Mouse (Mus musculus) hindbrain, embryonic 14.5 days (tissue): ENCODE measurements around the gene Ucp1. TPM values are rescaled to one million over a fixed set of nuclear protein-coding genes. Genes with fewer than 3 reads are reported as not detected.

Experiments used
- ATAC-seq: fragments of 200-750 bp; cut with Nextera tagmentation; 2 replicates; pipeline ENCODE4 v1.8.0; 2017; ENCODE audit warnings: moderate number of reproducible peaks, mild to moderate bottlenecking, moderate TSS enrichment, moderate library complexity; ENCODE audit not compliant: low FRiP score
- DNase-seq: peaks from one replicate; pipeline ENCODE4 v3.0.0-alpha.2; 2015; ENCODE audit warnings: low spot score
- H3K27ac ChIP-seq: fragments of 300-500 bp; sonication (generic); 2 replicates; pipeline ENCODE4 v1.5.1; 2014; ENCODE audit warnings: mild to moderate bottlenecking, moderate library complexity
- H3K27me3 ChIP-seq: fragments of 300-500 bp; sonication (generic); 2 replicates; pipeline ENCODE4 v1.6.1; 2014; ENCODE audit warnings: mild to moderate bottlenecking, low read length, mixed read lengths; ENCODE audit not compliant: control insufficient read depth, insufficient read depth
- H3K36me3 ChIP-seq: fragments of 300-500 bp; sonication (generic); replicated peaks from 2 replicates; pipeline ENCODE4 v1.6.1; 2014; ENCODE audit not compliant: control insufficient read depth, insufficient read depth
- H3K4me1 ChIP-seq: fragments of 300-500 bp; sonication (generic); replicated peaks from 2 replicates; pipeline ENCODE4 v1.6.1; 2014; ENCODE audit warnings: antibody characterized with exemption, low read length, mixed read lengths; ENCODE audit not compliant: control insufficient read depth, insufficient read depth
- H3K4me2 ChIP-seq: fragments of 300-500 bp; sonication (generic); replicated peaks from 2 replicates; pipeline ENCODE4 v1.6.1; 2014; ENCODE audit warnings: mild to moderate bottlenecking, moderate library complexity
- H3K4me3 ChIP-seq: fragments of 300-500 bp; sonication (generic); replicated peaks from 2 replicates; pipeline ENCODE4 v1.5.1; 2014; ENCODE audit warnings: mild to moderate bottlenecking, low read length
- H3K9ac ChIP-seq: fragments of 300-500 bp; sonication (generic); 2 replicates; pipeline ENCODE4 v1.6.1; 2014
- H3K9me3 ChIP-seq: fragments of 300-500 bp; sonication (generic); 2 replicates; pipeline ENCODE4 v1.6.1; 2016; ENCODE audit warnings: low read length; ENCODE audit not compliant: control insufficient read depth
- WGBS: fragments of 180-500 bp; shearing (Covaris S2); extraction: QIAGEN DNeasy Blood & Tissue Kit; methylation state at CpG from one replicate; pipeline ENCODE4 v1.1.7; 2014; 5-methylcytosine and 5-hydroxymethylcytosine counted together
- polyA plus RNA-seq: library from polyadenylated mRNA; unstranded; fragments of >200 nt; fragmentation: Nextera tagmentation; extraction: Ambion mirVana; gene quantifications from 2 replicates; pipeline ENCODE4 v1.2.1, GENCODE M21; 2014

Gene Ucp1
- polyA plus RNA-seq, 1 experiment from 2014 or later = 0.16 TPM

DNA sequence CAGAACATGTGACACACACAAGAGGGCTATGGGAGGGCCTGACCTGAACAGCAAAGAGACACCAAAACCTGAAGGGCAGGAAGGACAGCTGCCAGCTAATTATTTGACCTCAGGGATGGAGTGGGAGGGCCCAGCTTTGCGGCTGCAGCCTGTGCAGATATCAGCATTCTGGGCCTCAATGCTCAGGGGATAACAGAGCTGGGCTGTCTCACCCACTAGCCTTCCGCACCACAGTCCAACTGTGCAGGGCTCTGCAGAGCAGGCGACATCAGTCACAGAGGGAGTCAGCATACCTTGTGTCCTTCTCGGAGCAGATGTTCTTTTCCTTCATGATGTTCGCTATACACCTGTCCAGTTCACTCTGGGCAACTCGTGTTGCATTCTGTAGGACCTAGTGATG, 32.2 kb downstream of the Ucp1 start:
- 92% methylated on average over 6 of the region's 6 CpGs for WGBS
- Histone ChIP-seq H3K27me3 (no peaks in the 10 kb centered on the region), H3K4me1 (no peaks in the 10 kb centered on the region), H3K36me3 (peaks cover 73% of the 10 kb centered on the region), H3K27ac (no peak overlapping the region), H3K4me2 (no peak overlapping the region), H3K9ac (no peak overlapping the region), H3K9me3 (no peaks in the 10 kb centered on the region), H3K4me3 (no peak overlapping the region)
- ATAC-seq (no peak), DNase-seq (no peak)

GRCm38 (mm10) chr8:83323056-83323455, 32.9 kb downstream of the Ucp1 start:
- Histone ChIP-seq H3K4me1 (no peaks in the 10 kb centered on the region), H3K27ac (no peak overlapping the region), H3K4me2 (no peak overlapping the region), H3K27me3 (no peaks in the 10 kb centered on the region), H3K36me3 (peaks cover 73% of the 10 kb centered on the region), H3K9ac (no peak overlapping the region), H3K4me3 (no peak overlapping the region), H3K9me3 (no peaks in the 10 kb centered on the region)
- DNase-seq (no peak), ATAC-seq (no peak)
- WGBS = 83% methylated on average over 2 of the region's 2 CpGs

- Histone ChIP-seq H3K36me3 (peaks cover 48% of the 10 kb centered on the region), H3K9ac (no peak overlapping the region), H3K27me3 (no peaks in the 10 kb centered on the region), H3K27ac (no peak overlapping the region), H3K9me3 (no peaks in the 10 kb centered on the region), H3K4me2 (no peak overlapping the region), H3K4me1 (peaks cover 11% of the 10 kb centered on the region; the same call in 1 of the 2 replicates), H3K4me3 (no peak overlapping the region)
- DNase-seq (no peak), ATAC-seq (no peak)
- WGBS = 94% methylated on average over 5 of the region's 5 CpGs
Measured at GRCm38 (mm10) chr8:83327889-83328288, 37.7 kb downstream of the Ucp1 start.

DNA sequence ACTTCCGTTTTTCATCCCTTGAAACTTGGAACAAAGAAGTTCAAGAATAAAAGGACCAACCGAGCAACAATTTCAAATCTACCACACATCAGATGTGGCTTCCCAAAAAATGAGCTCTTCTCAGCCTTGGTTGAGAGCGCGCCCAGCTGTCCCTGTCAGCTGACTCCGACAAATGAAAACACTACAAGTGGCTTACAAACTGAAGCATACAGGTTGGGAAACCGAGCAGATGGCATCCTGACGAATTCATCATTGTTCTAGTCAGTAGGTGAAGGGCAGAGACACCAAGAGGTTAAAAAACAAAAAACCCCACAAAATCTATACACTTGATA, 41.4 kb downstream of the Ucp1 start:
- Histone ChIP-seq H3K4me3 (peak overlapping the region; percentile 81), H3K27me3 (no peaks in the 10 kb centered on the region), H3K36me3 (peaks cover 29% of the 10 kb centered on the region), H3K9ac (peak overlapping the region; percentile 84), H3K4me1 (peaks cover 14% of the 10 kb centered on the region; the same call in 1 of the 2 replicates), H3K9me3 (no peaks in the 10 kb centered on the region), H3K27ac (peak overlapping the region; percentile 90), H3K4me2 (peak overlapping the region; percentile 93)
- ATAC-seq = no peak
- 8% methylated on average over 7 of the region's 7 CpGs for WGBS
- DNase-seq = peak; percentile 32

DNA sequence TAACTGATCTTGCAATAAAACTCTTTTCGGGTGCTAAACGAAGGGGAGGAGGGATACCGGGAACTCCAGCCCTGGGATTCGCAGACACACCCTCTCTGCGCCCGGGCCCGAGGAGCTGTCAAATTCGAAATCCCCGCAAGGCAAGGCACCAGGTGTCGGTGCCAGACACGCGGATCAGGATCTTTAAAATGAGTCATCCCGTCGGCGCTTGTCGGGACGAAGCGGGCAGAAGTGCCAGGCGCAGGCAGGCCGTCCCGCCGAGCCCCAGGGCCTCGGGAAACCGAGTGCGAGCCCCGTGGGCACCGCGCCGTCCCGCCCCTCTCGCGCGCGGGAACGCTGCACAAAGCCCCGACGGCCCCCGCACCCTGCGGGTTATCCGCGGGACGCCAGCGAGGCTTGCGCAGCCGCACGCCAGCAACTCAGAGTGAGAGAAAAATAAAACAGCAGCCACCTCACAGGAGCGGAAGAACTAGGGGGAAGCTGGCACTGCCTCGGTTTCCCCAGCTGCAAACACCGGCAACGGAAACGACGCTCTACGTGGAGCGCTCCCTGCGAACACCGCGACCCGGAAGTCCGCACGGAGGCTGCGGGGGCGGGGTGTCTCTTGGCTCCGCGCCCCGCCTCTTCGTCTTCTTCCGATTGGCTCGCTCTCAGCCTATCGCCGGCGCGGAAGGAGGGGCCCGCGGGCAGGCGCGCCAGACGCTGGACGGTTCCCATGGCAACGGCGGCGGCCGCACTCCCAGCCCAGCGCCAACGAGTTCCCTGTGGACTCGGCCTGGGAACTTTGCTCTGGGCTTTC, 41.9 kb downstream of the Ucp1 start, which contains the start of gene Elmod2:
Gene Elmod2, minus strand, starts transcription at position 588 of the 799 bp plus-strand sequence.
- ATAC-seq (peak; percentile 100), DNase-seq (peak; percentile 98)
- Histone ChIP-seq H3K36me3 (peaks cover 23% of the 10 kb centered on the region), H3K27me3 (no peaks in the 10 kb centered on the region), H3K4me1 (peaks cover 14% of the 10 kb centered on the region; the same call in 1 of the 2 replicates), H3K27ac (peak within 1 kb of the TSS; percentile 90), H3K9ac (peak within 1 kb of the TSS; percentile 84), H3K4me2 (peak within 1 kb of the TSS; percentile 93), H3K9me3 (no peaks in the 10 kb centered on the region), H3K4me3 (peak within 1 kb of the TSS; percentile 81)
- WGBS = under 1% methylated on average over 78 of the region's 85 CpGs

DNA sequence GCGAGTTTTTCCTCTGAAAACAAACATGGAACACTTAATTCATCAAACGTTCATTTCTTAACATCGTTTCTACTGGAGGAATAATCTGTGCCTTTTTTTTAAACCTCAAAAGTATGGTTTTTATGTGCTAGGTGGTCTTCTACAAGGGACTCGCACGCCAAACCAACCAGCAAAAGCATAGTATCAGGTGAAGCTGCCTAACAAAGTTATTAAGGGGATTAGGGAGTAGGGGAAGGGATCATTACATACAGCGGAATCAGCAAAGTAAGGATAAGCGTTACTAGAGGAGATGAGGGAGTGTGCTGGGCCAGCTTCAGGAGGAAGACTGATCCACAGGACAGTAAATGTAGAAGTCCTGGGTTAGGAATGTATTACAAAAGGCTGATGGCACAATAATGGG, 42.7 kb downstream of the Ucp1 start:
- Histone ChIP-seq H3K9me3 (no peaks in the 10 kb centered on the region), H3K27me3 (no peaks in the 10 kb centered on the region), H3K9ac (0 out of 2 replicates have a peak overlapping the region, but pooled peaks have one; percentile 38), H3K27ac (no peak overlapping the region), H3K4me1 (peaks cover 14% of the 10 kb centered on the region; the same call in 1 of the 2 replicates), H3K4me2 (peak overlapping the region; percentile 53), H3K36me3 (peaks cover 16% of the 10 kb centered on the region), H3K4me3 (peak overlapping the region; percentile 81)
- WGBS = 15% methylated on average over 7 of the region's 7 CpGs
- DNase-seq (no peak), ATAC-seq (no peak)

- no peak overlapping the region for H3K4me2 ChIP-seq
- no peaks in the 10 kb centered on the region for H3K36me3 ChIP-seq
- no peaks in the 10 kb centered on the region for H3K4me1 ChIP-seq
- ATAC-seq (peak; percentile 21; the same call in 1 of the 2 replicates), DNase-seq (no peak)
- H3K27me3 ChIP-seq = no peaks in the 10 kb centered on the region
- no peak overlapping the region for H3K4me3 ChIP-seq
- H3K9ac ChIP-seq = no peak overlapping the region
- no peaks in the 10 kb centered on the region for H3K9me3 ChIP-seq
- WGBS = 84% methylated on average over 3 of the region's 3 CpGs
- H3K27ac ChIP-seq = no peak overlapping the region
Measured at GRCm38 (mm10) chr8:83342076-83342475, 51.9 kb downstream of the Ucp1 start.

DNA sequence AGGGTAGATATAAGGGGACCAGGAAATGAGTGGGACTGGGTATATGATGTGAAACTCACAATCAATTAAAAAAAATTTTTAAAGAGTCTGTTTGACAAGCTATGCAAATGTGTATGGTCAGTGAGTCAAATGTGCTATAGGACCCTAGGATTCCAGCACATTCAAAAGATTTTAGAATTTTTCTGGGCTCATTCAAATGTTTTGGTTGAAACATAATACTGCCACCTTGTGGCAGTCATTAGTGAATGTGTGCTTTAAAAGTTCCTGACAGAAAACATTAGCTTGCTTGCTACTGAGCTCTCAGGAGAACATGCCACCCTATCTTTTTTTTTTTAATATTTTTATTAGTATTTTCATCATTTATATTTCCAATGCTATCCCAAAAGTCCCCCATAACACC, 52.5 kb downstream of the Ucp1 start:
- DNase-seq (peak; percentile 65), ATAC-seq (no peak)
- no peaks in the 10 kb centered on the region for H3K4me1 ChIP-seq
- no peak overlapping the region for H3K27ac ChIP-seq
- no peak overlapping the region for H3K4me2 ChIP-seq
- H3K27me3 ChIP-seq = no peaks in the 10 kb centered on the region
- H3K9me3 ChIP-seq = no peaks in the 10 kb centered on the region
- no peaks in the 10 kb centered on the region for H3K36me3 ChIP-seq
- H3K4me3 ChIP-seq = no peak overlapping the region
- no peak overlapping the region for H3K9ac ChIP-seq
